Mouse (Mus musculus) CH12.LX (cell line): ENCODE measurements around the gene Crat. TPM values are rescaled to one million over a fixed set of nuclear protein-coding genes. Genes with fewer than 3 reads are reported as not detected.
A peak's percentile ranks its signal among the peaks of the same experiment; 100 is the strongest.

ENCODE experiments used
- DNase-seq: peaks from one replicate; pipeline ENCODE4 v3.0.0-alpha.2; 2013; ENCODE audit errors: extremely low read depth
- H3K27ac ChIP-seq: 2 replicates; pipeline ENCODE4 v1.5.1; 2012; ENCODE audit warnings: low read depth, mild to moderate bottlenecking, control low read depth, moderate library complexity; ENCODE audit not compliant: insufficient read depth
- H3K27me3 ChIP-seq: replicated peaks from 2 replicates; pipeline ENCODE3; 2012; ENCODE audit warnings: inconsistent platforms
- H3K36me3 ChIP-seq, 2 experiments: replicated peaks in 1 of 2; 2 replicates each; pipeline versions ENCODE3 to v1.6.1; 2012; ENCODE audit warnings: inconsistent platforms in 1 of 2, low read length in 1 of 2, mild to moderate bottlenecking in 1 of 2, mixed read lengths in 1 of 2, moderate library complexity in 1 of 2; ENCODE audit not compliant: control insufficient read depth in 1 of 2, insufficient read depth in 1 of 2
- H3K4me1 ChIP-seq, 2 experiments: 2 replicates each; pipeline ENCODE4 v1.6.1; 2012; ENCODE audit warnings: inconsistent platforms in 1 of 2, moderate library complexity in 1 of 2; ENCODE audit not compliant: insufficient read depth in 2 of 2, control insufficient read depth in 1 of 2
- H3K4me2 ChIP-seq: 2 replicates; pipeline ENCODE4 v1.6.1; 2012; ENCODE audit warnings: low read depth, mild to moderate bottlenecking, control low read depth; ENCODE audit not compliant: poor library complexity, insufficient read depth, severe bottlenecking
- H3K4me3 ChIP-seq, 3 experiments: fragments of 150-350 bp in 1 of 3; sonication (generic) in 1 of 3; replicated peaks in 1 of 3; 2 replicates each; pipeline versions ENCODE3 to v1.5.1; 2011 to 2012; ENCODE audit warnings: low read depth in 2 of 3, low read length in 2 of 3, mild to moderate bottlenecking in 2 of 3, moderate library complexity in 2 of 3, control low read depth in 1 of 3, improper control_type of control experiment in 1 of 3, inconsistent platforms in 1 of 3, mixed read lengths in 1 of 3; ENCODE audit not compliant: poor library complexity in 1 of 3
- H3K79me2 ChIP-seq: replicated peaks from 2 replicates; pipeline ENCODE4 v1.6.1; 2012; ENCODE audit warnings: mild to moderate bottlenecking, moderate library complexity; ENCODE audit not compliant: control insufficient read depth, poor library complexity, insufficient read depth, severe bottlenecking; ENCODE audit errors: extremely low read depth
- H3K9ac ChIP-seq: 2 replicates; pipeline ENCODE4 v1.6.1; 2012; ENCODE audit warnings: low read depth, mild to moderate bottlenecking, control low read depth, moderate library complexity; ENCODE audit not compliant: insufficient read depth
- H3K9me3 ChIP-seq: replicated peaks from 2 replicates; pipeline ENCODE3; 2012; ENCODE audit warnings: low read length, inconsistent platforms, mixed read lengths
- BHLHE40 ChIP-seq: IDR thresholded peaks from 2 replicates; pipeline ENCODE4 v1.6.1; 2011; ENCODE audit warnings: mild to moderate bottlenecking, low read depth, low read length, improper control_type of control experiment
- CHD1 ChIP-seq: IDR thresholded peaks from 2 replicates; pipeline ENCODE4 v1.6.1; 2012; ENCODE audit warnings: low read depth, low read length, improper control_type of control experiment, inconsistent platforms
- CHD2 ChIP-seq: IDR thresholded peaks from 2 replicates; pipeline ENCODE4 v1.6.1; 2011; ENCODE audit warnings: low read length, improper control_type of control experiment
- CTCF ChIP-seq, 2 experiments: IDR thresholded peaks in 1 of 2; conservative IDR thresholded peaks in 1 of 2; 2 replicates each; pipeline ENCODE4 v1.5.1; 2011 to 2012; ENCODE audit warnings: low read depth in 2 of 2, low read length in 2 of 2, improper control_type of control experiment in 1 of 2, inconsistent platforms in 1 of 2, mild to moderate bottlenecking in 1 of 2, moderate library complexity in 1 of 2
- E2F4 ChIP-seq: IDR thresholded peaks from 2 replicates; pipeline ENCODE4 v1.6.1; 2011; ENCODE audit warnings: low read depth, low read length, improper control_type of control experiment; ENCODE audit not compliant: insufficient replicate concordance
- ETS1 ChIP-seq: conservative IDR thresholded peaks from 2 replicates; pipeline ENCODE4 v1.6.1; 2012; ENCODE audit warnings: low read depth, mild to moderate bottlenecking, inconsistent platforms, low read length, improper control_type of control experiment, moderate library complexity
- GABPA ChIP-seq: IDR thresholded peaks from 2 replicates; pipeline ENCODE4 v1.6.1; 2012; ENCODE audit warnings: low read depth, low read length, improper control_type of control experiment, inconsistent platforms; ENCODE audit not compliant: insufficient replicate concordance
- HCFC1 ChIP-seq: IDR thresholded peaks from 2 replicates; pipeline ENCODE4 v1.6.1; 2012; ENCODE audit warnings: low read depth, mild to moderate bottlenecking, inconsistent platforms, low read length, improper control_type of control experiment
- IRF4 ChIP-seq: IDR thresholded peaks from 2 replicates; pipeline ENCODE4 v1.6.1; 2014; ENCODE audit warnings: low read depth, mild to moderate bottlenecking, inconsistent platforms, low read length, improper control_type of control experiment
- JUN ChIP-seq: IDR thresholded peaks from 2 replicates; pipeline ENCODE4 v1.6.1; 2011; ENCODE audit warnings: low read depth, mild to moderate bottlenecking, low read length, improper control_type of control experiment, moderate library complexity; ENCODE audit not compliant: insufficient read depth
- KAT2A ChIP-seq: IDR thresholded peaks from 2 replicates; pipeline ENCODE4 v1.6.1; 2012; ENCODE audit warnings: low read length, improper control_type of control experiment, inconsistent platforms; ENCODE audit not compliant: insufficient replicate concordance
- MAFK ChIP-seq: IDR thresholded peaks from 2 replicates; pipeline ENCODE4 v1.6.1; 2011; ENCODE audit warnings: low read length, improper control_type of control experiment; ENCODE audit not compliant: insufficient replicate concordance
- MAX ChIP-seq: IDR thresholded peaks from 2 replicates; pipeline ENCODE4 v1.6.1; 2011; ENCODE audit warnings: low read length, improper control_type of control experiment
- MAZ ChIP-seq: IDR thresholded peaks from 2 replicates; pipeline ENCODE4 v1.6.1; 2012; ENCODE audit warnings: low read depth, mild to moderate bottlenecking, inconsistent platforms, low read length, improper control_type of control experiment, moderate library complexity
- MEF2A ChIP-seq: IDR thresholded peaks from 2 replicates; pipeline ENCODE4 v1.6.1; 2014; ENCODE audit warnings: low read depth, mild to moderate bottlenecking, inconsistent platforms, low read length, improper control_type of control experiment, borderline replicate concordance
- MXI1 ChIP-seq: IDR thresholded peaks from 2 replicates; pipeline ENCODE4 v1.6.1; 2011; ENCODE audit warnings: mild to moderate bottlenecking, low read depth, low read length, improper control_type of control experiment
- MYC ChIP-seq: IDR thresholded peaks from 2 replicates; pipeline ENCODE4 v1.6.1; 2011; ENCODE audit warnings: low read depth, mild to moderate bottlenecking, improper control_type of control experiment, low read length
- NELFE ChIP-seq: IDR thresholded peaks from 2 replicates; pipeline ENCODE4 v1.6.1; 2011; ENCODE audit warnings: low read depth, low read length, improper control_type of control experiment
- POLR2A ChIP-seq: IDR thresholded peaks from 2 replicates; pipeline ENCODE4 v1.6.1; 2011; ENCODE audit warnings: low read depth, mild to moderate bottlenecking, improper control_type of control experiment, low read length
- POLR2AphosphoS2 ChIP-seq: IDR thresholded peaks from 2 replicates; pipeline ENCODE4 v1.6.1; 2011; ENCODE audit warnings: low read depth, low read length, improper control_type of control experiment
- RAD21 ChIP-seq: IDR thresholded peaks from 2 replicates; pipeline ENCODE4 v1.6.1; 2011; ENCODE audit warnings: low read depth, mild to moderate bottlenecking, low read length, improper control_type of control experiment, moderate library complexity
- RCOR1 ChIP-seq: conservative IDR thresholded peaks from 2 replicates; pipeline ENCODE4 v1.6.1; 2012; ENCODE audit warnings: low read depth, mild to moderate bottlenecking, inconsistent platforms, low read length, improper control_type of control experiment
- SIN3A ChIP-seq: IDR thresholded peaks from 2 replicates; pipeline ENCODE4 v1.6.1; 2012; ENCODE audit warnings: low read length, improper control_type of control experiment, inconsistent platforms
- TBP ChIP-seq: conservative IDR thresholded peaks from 2 replicates; pipeline ENCODE4 v1.6.1; 2011; ENCODE audit warnings: low read depth, low read length, improper control_type of control experiment
- TCF12 ChIP-seq: IDR thresholded peaks from 2 replicates; pipeline ENCODE4 v1.6.1; 2014; ENCODE audit warnings: low read depth, mild to moderate bottlenecking, inconsistent platforms, low read length, improper control_type of control experiment
- UBTF ChIP-seq: IDR thresholded peaks from 2 replicates; pipeline ENCODE4 v1.6.1; 2012; ENCODE audit warnings: low read depth, mild to moderate bottlenecking, inconsistent platforms, low read length, improper control_type of control experiment, moderate library complexity
- USF2 ChIP-seq: conservative IDR thresholded peaks from 2 replicates; pipeline ENCODE4 v1.6.1; 2011; ENCODE audit warnings: low read depth, low read length, improper control_type of control experiment
- ZC3H11A ChIP-seq: IDR thresholded peaks from 2 replicates; pipeline ENCODE4 v1.6.1; 2012; ENCODE audit warnings: low read depth, mild to moderate bottlenecking, inconsistent platforms, low read length, improper control_type of control experiment
- ZMIZ1 ChIP-seq: IDR thresholded peaks from 2 replicates; pipeline ENCODE4 v1.6.1; 2012; ENCODE audit warnings: low read depth, mild to moderate bottlenecking, inconsistent platforms, low read length, improper control_type of control experiment
- ZNF384 ChIP-seq: IDR thresholded peaks from 2 replicates; pipeline ENCODE4 v1.6.1; 2012; ENCODE audit warnings: low read depth, low read length, improper control_type of control experiment, inconsistent platforms
- dilution Hi-C: fragments of 300-500 bp; cut with MboI; formaldehyde crosslinking; loops from 2 replicates; pipeline ENCODE4 v1.14.3; 2020; ENCODE audit warnings: low sequenced_read_pairs; ENCODE audit not compliant: extremely low pct_unique_long_range_greater_than_20kb, extremely low pct_ligation_motif_present
- in situ Hi-C: fragments of 300-500 bp; cut with MboI; formaldehyde crosslinking; loops from 3 replicates; pipeline ENCODE4 v1.14.3; 2019; ENCODE audit warnings: low sequenced_read_pairs, low pct_ligation_motif_present, low pct_unique_long_range_greater_than_20kb, mixed read lengths
- polyA plus RNA-seq: library from polyadenylated mRNA; unstranded; fragments of >175 nt; gene quantifications from 2 replicates; pipeline ENCODE4 v1.2.1, GENCODE M21; 2012; ENCODE audit warnings: low read depth; ENCODE audit not compliant: insufficient read length
- total RNA-seq, 2 experiments: library from RNA; depleted of rRNA; stranded (reverse); fragments of 300-350 nt in 1 of 2; fragments of >200 nt in 1 of 2; gene quantifications; 2 replicates each; pipeline ENCODE4 v1.2.3; 2012 to 2014

The Crat gene
- total and polyA plus RNA-seq, 3 experiments, result 1.7 to 4.5 (median 4.2) TPM

DNA sequence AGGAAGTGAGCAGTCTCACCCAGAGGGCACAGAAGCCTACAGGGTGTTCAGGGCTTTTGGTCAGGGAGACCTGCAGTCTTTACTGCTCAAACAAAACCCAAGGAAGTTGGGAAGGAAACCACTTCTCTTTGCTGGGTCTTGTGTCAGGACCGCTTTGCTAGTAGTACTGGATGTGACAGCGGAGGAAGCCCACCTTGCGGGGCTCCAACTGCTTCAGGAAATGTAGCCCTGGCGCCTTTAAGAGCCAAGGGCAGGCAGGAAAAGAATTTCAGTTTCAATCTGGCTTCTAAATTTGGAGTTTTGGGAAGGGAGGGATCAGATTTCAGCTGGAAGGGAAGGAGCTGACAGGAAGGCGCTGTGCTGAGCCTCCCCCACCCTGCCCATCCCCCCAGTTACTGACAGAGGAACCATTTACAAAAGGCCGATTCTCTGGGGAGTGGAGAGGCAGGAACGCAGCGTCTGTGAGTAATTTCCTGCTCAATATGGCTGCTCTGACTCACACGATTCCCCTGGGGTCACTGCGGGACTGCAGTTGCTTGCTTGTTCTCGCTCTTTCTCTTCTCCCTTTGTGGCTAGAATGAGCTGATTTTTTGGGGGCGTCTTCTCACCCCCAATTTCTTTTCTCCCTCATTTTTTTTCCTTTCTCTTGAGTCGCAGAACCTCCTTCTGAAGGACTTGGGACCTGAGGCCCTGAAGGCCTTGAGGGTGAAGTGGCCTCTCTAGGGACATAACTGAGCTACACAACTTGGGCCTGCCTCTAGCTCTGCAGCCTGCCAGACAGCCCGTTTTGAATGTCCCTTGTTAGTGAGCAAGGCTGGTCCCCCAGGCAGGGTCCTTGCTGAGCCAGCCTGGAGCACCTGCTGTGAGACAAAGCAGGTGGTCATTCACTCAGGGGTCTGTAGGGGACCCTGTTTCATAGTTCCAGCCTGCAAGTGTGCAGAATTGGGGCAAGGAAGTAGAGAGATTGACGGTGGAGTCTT lies 26.2 kb upstream of the Crat start (continued):
- TF ChIP-seq USF2 (no peak), CHD1 (no peak), GABPA (no peak; the same call in 1 of the 2 replicates), ZC3H11A (no peak), UBTF (no peak; the same call in 1 of the 2 replicates), TBP (0 out of 2 replicates have a peak, but pooled peaks have one; percentile 47), HCFC1 (peak; percentile 85), BHLHE40 (peak; percentile 81), JUN (peak; percentile 85), MAZ (peak; percentile 93), ETS1 (peak; percentile 95), SIN3A (peak; percentile 94), POLR2AphosphoS2 (no peak), MYC (peak; percentile 66; the same call in 1 of the 2 replicates), NELFE (peak; percentile 53; the same call in 1 of the 2 replicates), MEF2A (peak; percentile 94)
- TF ChIP-seq, all 38 proteins: peak for 28

GRCm38 (mm10) chr2:30440701-30441517 lies 25.3 kb upstream of the Crat start:
- peak; percentile 92 for DNase-seq
- Histone ChIP-seq H3K4me3 (no peak overlapping the region), H3K27ac (peak overlapping the region; percentile 88), H3K9ac (peak overlapping the region; percentile 69), H3K4me2 (peak overlapping the region; percentile 75), H3K4me1 (peaks cover 23 to 53% of the 10 kb centered on the region in 2 experiments), H3K79me2 (no peaks in the 10 kb centered on the region), H3K27me3 (no peaks in the 10 kb centered on the region), H3K9me3 (no peaks in the 10 kb centered on the region), H3K36me3 (peaks cover 47 to 81% of the 10 kb centered on the region in 2 experiments)
- in situ Hi-C loops (no loop called here), dilution Hi-C loops (no loop called here)
- TF ChIP-seq HCFC1 (peak; percentile 64), UBTF (no peak), MAFK (no peak; the same call in 1 of the 2 replicates), ZNF384 (0 out of 2 replicates have a peak, but pooled peaks have one; percentile 21), USF2 (no peak), MAZ (peak; percentile 81), SIN3A (peak; percentile 74), ETS1 (peak; percentile 29; the same call in 1 of the 2 replicates), RAD21 (peak; percentile 85), KAT2A (0 out of 2 replicates have a peak, but pooled peaks have one; percentile 23), RCOR1 (no peak), TCF12 (no peak; the same call in 1 of the 2 replicates), CHD1 (0 out of 2 replicates have a peak, but pooled peaks have one; percentile 6), IRF4 (peak; percentile 80), JUN (peak; percentile 7; the same call in 1 of the 2 replicates), POLR2A (0 out of 2 replicates have a peak, but pooled peaks have one; percentile 26), MXI1 (no peak), E2F4 (0 out of 2 replicates have a peak, but pooled peaks have one; percentile 35), TBP (no peak), CTCF (conservative IDR thresholded peaks at IDR 0.05 in 1 of 2, IDR thresholded peaks at IDR 0.05 in 1 of 2; ENCODE audit: low read depth in 2 of 2, low read length in 2 of 2) (peak; percentile 81 to 93), ZMIZ1 (0 out of 2 replicates have a peak, but pooled peaks have one; percentile 16), MAX (peak; percentile 28; the same call in 1 of the 2 replicates), CHD2 (peak; percentile 36; the same call in 1 of the 2 replicates)
